Mouse (Mus musculus): ENCODE results near the gene Olfr60. TPM values are rescaled to one million over a fixed set of nuclear protein-coding genes. Genes with fewer than 3 reads are reported as not detected.

Olfr60 gene
- polyA plus RNA-seq, 1 experiment from 2014 or later: not detected

Other genes starting within 250 kb of the Olfr60 start
- 7.5 and 9.7 TPM in 2 replicates for gene Paox, start 245.9 kb downstream of the Olfr60 start, polyA plus RNA-seq (2015; fragmentation: Nextera tagmentation; extraction: Ambion mirVana)
- 126 and 128 TPM in 2 replicates for gene Echs1, start 245.2 kb downstream of the Olfr60 start, polyA plus RNA-seq (2015; fragmentation: Nextera tagmentation; extraction: Ambion mirVana)
- 35.3 and 38.7 TPM in 2 replicates for gene Mtg1, start 224.1 kb downstream of the Olfr60 start, polyA plus RNA-seq (2015; fragmentation: Nextera tagmentation; extraction: Ambion mirVana)
- 3.3 and 5.3 TPM in 2 replicates for gene Sprn, start 206.8 kb downstream of the Olfr60 start, polyA plus RNA-seq (2015; fragmentation: Nextera tagmentation; extraction: Ambion mirVana)
- gene Olfr522, start 196.9 kb downstream of the Olfr60 start, polyA plus RNA-seq (2015; fragmentation: Nextera tagmentation; extraction: Ambion mirVana): not detected in 2 replicates
- gene Olfr523, start 188.5 kb downstream of the Olfr60 start, polyA plus RNA-seq (2015; fragmentation: Nextera tagmentation; extraction: Ambion mirVana): not detected in 2 replicates
- gene Olfr524, start 155.7 kb downstream of the Olfr60 start, polyA plus RNA-seq (2015; fragmentation: Nextera tagmentation; extraction: Ambion mirVana): not detected in 2 replicates
- gene Cd163l1, start 143.4 kb downstream of the Olfr60 start, polyA plus RNA-seq (2015; fragmentation: Nextera tagmentation; extraction: Ambion mirVana): not detected in 2 replicates
- gene 5830411N06Rik, start 114.4 kb downstream of the Olfr60 start, polyA plus RNA-seq (2015; fragmentation: Nextera tagmentation; extraction: Ambion mirVana): not detected in 2 replicates
- not detected in 2 replicates for gene Olfr525, start 40.8 kb downstream of the Olfr60 start, polyA plus RNA-seq (2015; fragmentation: Nextera tagmentation; extraction: Ambion mirVana)
- gene Olfr527, start 27.7 kb downstream of the Olfr60 start, polyA plus RNA-seq (2015; fragmentation: Nextera tagmentation; extraction: Ambion mirVana): not detected in 2 replicates
- gene Olfr530, start 14.7 kb upstream of the Olfr60 start, polyA plus RNA-seq (2015; fragmentation: Nextera tagmentation; extraction: Ambion mirVana): not detected in 2 replicates
- not detected in 2 replicates for gene Olfr531, start 41.2 kb upstream of the Olfr60 start, polyA plus RNA-seq (2015; fragmentation: Nextera tagmentation; extraction: Ambion mirVana)
- gene Olfr532, start 60.0 kb upstream of the Olfr60 start, polyA plus RNA-seq (2015; fragmentation: Nextera tagmentation; extraction: Ambion mirVana): not detected in 2 replicates
- not detected in 2 replicates for gene Olfr533, start 101.7 kb upstream of the Olfr60 start, polyA plus RNA-seq (2015; fragmentation: Nextera tagmentation; extraction: Ambion mirVana)
- gene Olfr535, start 122.5 kb upstream of the Olfr60 start, polyA plus RNA-seq (2015; fragmentation: Nextera tagmentation; extraction: Ambion mirVana): not detected in 2 replicates
- gene Olfr536, start 145.7 kb upstream of the Olfr60 start, polyA plus RNA-seq (2015; fragmentation: Nextera tagmentation; extraction: Ambion mirVana): not detected in 2 replicates
- not detected in 2 replicates for gene Olfr538, start 206.2 kb upstream of the Olfr60 start, polyA plus RNA-seq (2015; fragmentation: Nextera tagmentation; extraction: Ambion mirVana)
- 0.04 TPM in 1 of 2 replicates, not detected in the other for gene Olfr46, start 239.6 kb upstream of the Olfr60 start, polyA plus RNA-seq (2015; fragmentation: Nextera tagmentation; extraction: Ambion mirVana)

Measured in forebrain, embryonic 13.5 days (tissue).